Mouse (Mus musculus) natural killer cell, adult 2 months (primary cell): ENCODE data around the gene Ucn2.

Source experiments
- DNase-seq, 2 experiments: peaks; one replicate each; pipeline ENCODE4 v3.0.0; 2022; ENCODE audit warnings: low spot score in 2 of 2

The Ucn2 gene

DNA sequence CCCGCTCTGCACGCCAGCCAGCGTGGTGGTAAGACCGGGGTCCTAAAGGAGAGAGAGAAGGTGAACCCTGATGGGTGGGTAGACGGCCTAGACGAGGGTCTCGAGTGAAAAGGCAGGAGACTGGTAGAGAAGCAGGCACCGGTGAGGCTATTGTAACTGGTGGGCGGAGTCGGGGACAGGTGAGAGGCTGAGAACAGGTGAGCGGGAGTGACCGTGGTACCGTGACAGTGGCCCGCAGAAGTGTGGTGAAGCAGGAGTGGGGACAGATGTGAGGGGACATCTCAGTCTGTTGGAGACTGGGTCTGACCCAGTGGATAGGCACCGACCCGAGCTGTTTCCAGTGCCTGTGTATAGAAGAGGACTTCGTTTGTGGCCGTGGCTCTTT lies 6.3 kb downstream of the Ucn2 start:
- DNase-seq: no peak

DNA sequence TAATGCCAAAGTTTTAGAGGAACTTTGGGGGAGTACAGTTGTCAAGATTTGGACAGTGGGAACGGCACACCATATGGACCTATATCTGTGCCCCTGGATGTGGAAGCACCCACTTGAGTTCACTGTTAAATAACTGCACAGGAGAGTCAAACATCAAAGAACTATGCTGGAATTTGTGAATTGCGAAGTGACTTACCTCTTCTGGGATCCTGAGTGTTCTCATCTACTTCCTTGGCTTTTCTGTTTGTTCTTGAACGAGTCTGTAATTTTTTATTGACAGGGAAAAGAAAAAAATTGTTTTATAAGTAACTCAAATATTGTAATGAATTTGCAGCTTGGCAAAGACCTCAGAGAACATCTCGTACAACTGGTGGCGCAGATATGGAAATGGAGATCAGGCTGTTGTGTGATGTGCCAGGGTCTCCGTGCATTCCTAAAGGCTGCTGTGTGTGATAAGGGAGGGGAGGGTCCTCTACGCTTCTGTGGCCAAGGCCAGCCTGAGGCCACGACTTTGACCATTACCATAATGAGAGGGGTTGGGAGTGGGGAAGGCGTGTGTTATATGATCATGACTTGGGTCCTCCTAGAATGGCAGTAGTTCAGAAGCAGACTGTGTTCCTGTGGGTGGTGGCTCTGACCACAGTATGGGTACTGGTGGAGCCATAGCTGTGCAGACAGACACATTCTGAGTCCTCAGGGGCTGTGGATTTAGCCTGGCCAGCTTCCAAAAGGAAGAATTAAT lies 7.0 kb downstream of the Ucn2 start:
- DNase-seq: no peak

GRCm38 (mm10) chr9:108996411-108996810 lies 10.6 kb downstream of the Ucn2 start:
- no peak for DNase-seq

DNA sequence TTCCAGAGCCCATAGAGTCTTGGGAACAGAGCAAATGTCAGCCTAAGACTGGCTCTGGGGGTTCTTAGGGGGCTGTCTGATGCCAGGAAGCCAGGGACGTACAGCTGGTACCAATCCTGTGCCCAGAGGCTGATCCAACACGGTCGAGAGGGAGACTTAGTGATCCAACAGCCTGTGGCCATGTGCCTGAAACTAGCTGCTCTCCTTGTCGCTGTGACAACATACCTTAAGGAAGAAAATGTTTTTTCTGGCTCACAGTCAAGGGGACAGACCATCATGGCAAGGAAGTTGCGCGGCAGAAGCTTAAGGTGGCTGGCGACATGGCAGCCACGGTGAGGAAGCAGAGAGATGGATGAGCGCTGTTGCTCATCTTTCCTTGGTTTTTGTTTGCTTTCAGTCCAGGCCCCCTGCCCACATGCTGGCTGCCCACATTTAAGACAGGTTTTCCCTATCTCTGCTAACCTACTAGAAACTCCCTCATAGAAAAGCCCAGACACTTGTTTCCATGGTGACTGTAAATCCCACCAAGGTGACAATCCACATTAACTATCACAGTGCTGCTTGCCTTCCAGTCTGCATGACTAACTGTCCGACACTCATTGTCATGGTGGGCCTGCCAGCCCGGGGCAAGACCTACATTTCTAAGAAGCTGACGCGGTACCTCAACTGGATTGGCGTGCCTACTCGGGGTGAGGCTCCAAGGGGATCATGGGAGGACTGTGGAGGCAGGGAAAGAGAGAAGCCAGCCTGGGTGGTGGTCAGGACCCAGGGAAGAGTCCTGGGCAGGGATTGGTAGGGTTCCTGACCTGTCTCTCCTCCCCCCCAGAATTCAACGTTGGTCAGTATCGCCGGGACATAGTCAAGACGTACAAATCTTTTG lies 12.7 kb downstream of the Ucn2 start:
- no peak for DNase-seq

DNA sequence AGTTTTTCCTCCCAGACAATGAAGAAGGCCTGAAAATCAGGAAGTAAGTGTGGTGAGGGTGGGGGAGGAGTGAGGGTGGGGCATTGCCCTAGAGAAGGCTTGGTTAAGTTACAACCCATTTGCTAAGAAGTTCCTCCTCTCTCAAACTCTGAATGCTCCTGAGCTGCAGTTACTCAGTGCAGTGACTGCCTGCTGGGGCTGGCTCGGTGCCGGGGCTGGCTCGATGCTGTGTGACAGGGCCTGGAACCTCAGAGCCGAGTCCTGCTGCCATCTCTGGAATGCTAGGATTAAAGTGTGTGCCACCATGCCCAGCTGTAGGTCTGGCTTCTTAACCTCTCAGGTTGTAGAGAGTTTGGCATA lies 13.3 kb downstream of the Ucn2 start:
- no peak for DNase-seq

GRCm38 (mm10) chr9:109000726-109001125 lies 14.9 kb downstream of the Ucn2 start:
- DNase-seq: peak; percentile 62 to 74

DNA sequence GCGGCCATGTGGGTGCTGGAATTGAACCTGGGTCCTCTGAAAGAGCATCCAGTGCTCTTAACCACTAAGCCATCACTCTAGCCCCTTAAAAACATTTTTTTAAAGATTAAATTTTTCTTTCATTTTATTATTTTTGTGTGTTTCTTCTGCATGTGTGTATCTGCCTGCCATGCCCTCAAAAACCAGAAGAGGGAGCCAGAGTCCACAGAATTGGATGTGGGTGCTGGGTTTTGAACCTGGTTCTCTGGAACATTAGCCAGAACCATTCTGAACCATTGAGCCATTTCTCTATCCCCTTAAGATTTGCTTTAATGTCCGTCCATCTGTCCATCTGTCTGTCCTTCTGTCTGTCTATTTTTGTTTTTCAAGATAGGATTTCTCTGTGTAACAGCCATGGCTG lies 17.4 kb downstream of the Ucn2 start:
- DNase-seq: peak; percentile 51 to 67

DNA sequence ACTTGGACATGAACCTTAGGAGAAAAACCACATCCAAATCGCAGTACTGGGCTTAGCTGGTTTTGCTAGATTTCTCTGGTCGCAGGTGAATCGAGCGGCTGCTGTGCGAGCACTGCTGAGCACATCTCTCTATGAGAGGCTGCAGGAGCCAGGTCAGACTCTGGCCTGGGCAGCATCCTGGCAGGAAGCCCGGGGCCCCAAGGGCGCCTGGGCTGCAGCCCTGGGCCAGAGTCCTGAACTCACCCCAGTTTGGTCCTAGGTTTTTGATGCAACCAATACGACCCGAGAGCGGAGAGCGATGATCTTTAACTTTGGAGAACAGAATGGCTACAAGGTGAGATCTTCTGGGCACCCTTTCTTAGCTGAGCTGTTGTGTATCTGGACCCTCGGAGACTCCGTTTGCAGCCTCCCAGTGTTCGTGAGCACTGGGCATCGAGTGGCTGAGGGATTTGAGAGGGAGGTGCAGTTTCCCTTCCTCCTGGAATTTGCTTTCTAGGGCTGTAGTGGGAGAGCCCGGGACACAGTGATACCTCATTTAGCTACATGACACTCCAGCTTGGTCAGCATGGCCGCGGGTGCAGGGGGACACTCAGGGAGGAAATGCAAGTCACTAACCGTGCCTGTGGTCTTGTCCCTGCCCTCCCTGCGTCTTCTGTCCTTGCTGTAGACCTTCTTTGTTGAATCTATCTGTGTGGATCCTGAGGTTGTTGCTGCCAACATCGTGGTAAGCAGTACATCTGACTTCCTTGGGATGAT lies 21.4 kb downstream of the Ucn2 start:
- DNase-seq: no peak

DNA sequence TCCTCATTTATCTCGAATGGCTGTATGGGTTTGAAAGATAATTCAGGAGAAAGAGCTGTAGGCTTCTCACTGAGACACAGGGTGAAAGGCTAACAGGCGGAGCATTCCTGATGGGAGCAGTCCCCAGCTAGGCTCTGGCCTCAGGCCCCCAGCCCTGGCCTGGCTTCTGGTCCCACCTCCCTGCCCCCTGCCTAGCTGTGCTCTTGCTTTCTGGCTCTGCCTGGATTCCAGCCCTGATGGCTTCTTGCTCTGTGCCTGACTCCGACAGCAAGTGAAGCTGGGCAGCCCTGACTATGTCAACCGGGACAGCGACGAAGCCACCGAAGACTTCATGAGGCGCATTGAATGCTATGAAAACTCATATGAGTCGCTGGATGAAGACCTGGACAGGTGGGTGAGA lies 22.3 kb downstream of the Ucn2 start:
- DNase-seq: no peak

- no peak for DNase-seq
Observed at GRCm38 (mm10) chr9:109008994-109009635, 23.3 kb downstream of the Ucn2 start.

DNA sequence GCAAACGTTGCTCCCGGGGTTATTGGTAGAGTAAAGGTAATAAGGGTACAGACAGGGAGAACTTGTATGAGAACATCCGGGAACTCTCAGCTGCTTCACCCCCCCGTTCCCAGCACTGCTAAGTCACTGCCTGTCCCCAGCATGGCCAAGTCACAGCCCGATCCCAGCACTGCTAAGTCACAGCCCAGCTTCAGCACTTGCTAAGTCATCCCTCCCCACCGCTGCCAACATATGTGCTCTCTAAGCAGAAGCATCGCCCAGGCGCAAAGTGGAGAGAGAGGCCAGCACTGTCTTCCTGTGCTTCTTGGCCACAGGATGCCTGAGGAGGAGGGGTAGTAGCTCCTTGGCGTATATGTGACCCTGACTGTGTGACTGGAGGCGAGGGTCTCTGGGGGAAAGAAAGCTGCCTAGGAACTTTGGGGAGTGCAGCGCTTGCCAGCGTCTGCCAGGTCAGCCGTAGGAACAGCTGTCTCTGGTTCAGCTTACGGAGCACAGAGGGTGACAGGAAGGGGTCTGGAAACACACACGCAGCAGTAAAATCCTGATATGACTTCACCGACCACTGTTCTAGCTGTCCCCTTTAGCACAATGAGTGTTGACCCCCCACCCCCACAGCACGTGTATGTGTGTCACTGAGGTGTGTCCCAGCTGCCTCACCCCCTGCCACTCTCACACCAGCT lies 24.0 kb downstream of the Ucn2 start:
- no peak for DNase-seq

DNA sequence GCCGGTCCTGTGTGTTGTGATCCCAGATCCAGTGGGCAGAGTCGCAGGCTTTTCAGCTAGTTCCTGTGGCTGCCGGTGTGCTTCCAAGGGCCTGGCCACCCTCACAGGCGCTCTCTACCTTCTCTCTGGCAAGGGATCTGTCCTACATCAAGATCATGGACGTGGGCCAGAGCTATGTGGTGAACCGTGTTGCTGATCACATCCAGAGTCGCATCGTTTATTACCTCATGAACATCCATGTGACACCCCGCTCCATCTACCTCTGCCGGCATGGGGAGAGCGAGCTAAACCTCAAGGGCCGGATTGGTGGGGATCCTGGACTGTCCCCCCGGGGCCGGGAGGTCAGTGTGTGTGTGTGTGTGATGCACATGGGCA lies 24.5 kb downstream of the Ucn2 start:
- DNase-seq: no peak

DNA sequence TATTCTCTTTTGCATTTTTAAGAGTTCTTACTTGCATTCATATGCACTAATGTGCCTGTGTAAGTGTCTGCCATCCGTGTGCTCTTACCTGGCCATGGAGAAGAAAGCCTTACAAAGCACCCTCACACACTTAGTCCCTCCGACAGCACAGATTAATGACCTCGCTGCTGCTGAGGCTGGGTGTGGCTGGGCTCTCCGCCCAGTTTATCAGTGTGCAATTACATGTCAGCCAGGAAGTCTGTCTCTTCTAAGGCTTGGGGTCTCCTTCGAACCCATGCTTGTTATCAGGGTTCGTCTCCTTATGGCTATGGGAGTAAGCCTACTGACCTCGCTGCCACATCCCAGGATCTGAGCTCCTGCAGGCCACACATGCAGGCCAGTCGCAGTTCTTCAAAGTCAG lies 29.6 kb downstream of the Ucn2 start:
- DNase-seq: no peak

DNA sequence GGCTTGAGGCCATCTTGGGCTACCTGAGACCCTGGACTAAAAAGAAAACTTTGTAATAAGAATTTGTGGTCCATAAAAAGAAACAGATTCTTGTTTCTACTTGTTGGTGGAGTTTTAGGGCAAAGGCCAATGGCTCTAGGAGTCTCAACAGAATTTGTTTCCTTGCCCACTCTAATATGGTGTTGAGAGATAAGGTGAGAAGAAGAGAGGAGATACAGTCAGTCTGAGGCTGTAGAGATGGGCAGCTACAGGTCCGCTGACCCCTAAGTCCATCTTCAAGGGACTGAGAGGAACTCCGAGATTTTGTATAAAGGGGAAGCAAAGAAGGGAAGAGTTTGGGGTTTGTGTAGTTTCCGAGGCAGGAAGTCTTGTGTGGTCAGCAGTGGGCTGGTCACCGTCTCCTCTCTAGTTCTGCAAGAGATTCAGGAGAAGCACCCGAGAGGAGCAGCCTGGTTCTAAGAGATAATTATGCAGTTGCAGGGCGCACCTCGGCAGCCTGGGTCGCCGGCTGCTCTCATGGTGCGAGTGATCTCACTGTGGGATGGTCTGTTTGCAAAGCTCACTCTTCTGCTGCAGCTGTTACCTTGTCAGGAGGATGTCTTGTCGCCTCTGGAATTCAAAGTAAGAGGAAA lies 31.3 kb downstream of the Ucn2 start:
- DNase-seq: no peak

DNA sequence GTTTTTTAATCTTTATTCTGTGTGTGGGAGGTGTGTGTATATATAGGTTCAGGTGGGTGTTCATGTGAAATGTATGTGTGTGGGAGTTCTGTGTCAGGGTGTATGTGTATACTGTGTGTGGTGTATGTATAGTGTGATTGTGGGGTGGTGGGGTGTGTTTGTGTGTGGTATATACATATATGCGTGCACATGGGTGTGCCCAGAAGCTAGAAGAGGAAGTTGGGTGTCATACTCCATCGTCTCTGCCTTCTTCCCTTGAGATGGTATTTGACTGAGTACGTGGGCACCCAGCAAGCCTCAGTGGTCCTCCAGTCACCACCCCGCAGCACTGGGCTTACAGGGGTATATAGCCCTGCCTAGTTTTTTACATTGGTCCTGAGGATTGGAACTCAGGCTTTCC lies 35.6 kb downstream of the Ucn2 start:
- DNase-seq: peak in 1 of 2 experiments; percentile 51

GRCm38 (mm10) chr9:109022866-109023685 lies 37.3 kb downstream of the Ucn2 start:
- peak in 1 of 2 experiments; percentile 24 for DNase-seq

DNA sequence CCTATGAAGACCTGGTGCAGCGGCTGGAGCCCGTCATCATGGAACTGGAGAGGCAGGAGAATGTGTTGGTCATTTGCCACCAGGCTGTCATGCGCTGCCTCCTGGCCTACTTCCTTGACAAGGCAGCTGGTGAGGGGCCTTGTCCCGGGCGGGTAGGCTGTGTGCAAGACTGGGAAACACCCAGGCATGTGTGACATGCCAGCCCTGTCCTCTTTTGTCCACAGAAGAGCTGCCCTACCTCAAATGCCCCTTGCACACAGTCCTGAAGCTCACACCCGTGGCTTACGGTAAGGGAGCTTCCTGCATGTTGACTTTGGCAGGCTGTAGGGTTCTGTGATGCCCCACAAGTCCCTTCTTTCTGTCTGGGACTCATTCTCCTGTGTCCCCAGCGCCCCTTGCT lies 41.7 kb downstream of the Ucn2 start:
- no peak for DNase-seq

DNA sequence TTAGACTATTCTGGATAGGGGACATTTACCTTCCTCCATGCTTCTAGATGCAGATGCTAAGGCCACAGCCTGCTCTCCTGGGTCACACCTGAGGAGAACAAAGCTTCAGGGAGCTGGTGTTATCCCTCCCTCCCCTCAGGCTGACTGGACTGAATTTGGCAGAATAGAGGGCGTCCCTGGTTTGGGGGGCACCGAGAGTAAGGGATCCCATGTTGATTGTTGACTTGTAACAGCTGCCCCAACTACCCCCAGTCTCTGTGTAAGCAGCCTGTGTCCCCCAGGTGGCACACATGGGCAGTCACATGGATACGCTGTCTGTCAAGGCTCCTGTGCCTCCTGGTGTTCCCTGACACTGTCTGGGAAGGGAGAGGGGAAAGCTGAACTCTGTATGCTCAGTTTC lies 42.6 kb downstream of the Ucn2 start:
- DNase-seq: no peak

- no peak for DNase-seq
Observed at GRCm38 (mm10) chr9:109028919-109029318, 43.1 kb downstream of the Ucn2 start.

GRCm38 (mm10) chr9:109030312-109030711 lies 44.5 kb downstream of the Ucn2 start:
- no peak for DNase-seq
